Mouse (Mus musculus): Measurements from ENCODE around the gene Dimt1. TPM values are rescaled to one million over a fixed set of nuclear protein-coding genes. Genes with fewer than 3 reads are reported as not detected.
"Not testable (repeated sequence)": the region's sequence is repeated elsewhere in the genome, so short reads cannot be mapped to it uniquely, and the experiment has no call there.

Gene Dimt1
- 10.6 and 14.4 TPM in 2 replicates for total RNA-seq (2014; rRNA removed)
- polyA plus RNA-seq (2015; fragmentation: Nextera tagmentation; extraction: Ambion mirVana) = 29.9 and 31.1 TPM in 2 replicates

GRCm38 (mm10) chr13:106946594-106947540, at the start of gene Dimt1:
Gene Dimt1 (plus strand): TSS chr13:106947127.
- no peaks in the 10 kb centered on the region for H3K9me3 ChIP-seq (ENCODE audit: low read length)
- peak within 1 kb of the TSS; percentile 74 for H3K9ac ChIP-seq (replicated peaks; ENCODE audit: low read length)
- H3K36me3 ChIP-seq (ENCODE audit: insufficient read depth, low read length) = peaks cover 9% of the 10 kb centered on the region; the same call in 1 of the 2 replicates
- DNase-seq (ENCODE audit: low spot score) (peak; percentile 97), ATAC-seq (peak; percentile 99)
- H3K4me1 ChIP-seq (ENCODE audit: insufficient read depth, low read length) = peaks cover 10% of the 10 kb centered on the region; the same call in 1 of the 2 replicates
- peak within 1 kb of the TSS; percentile 75 for H3K4me3 ChIP-seq (ENCODE audit: low read length)
- peak within 1 kb of the TSS; percentile 75 for H3K4me2 ChIP-seq (ENCODE audit: low read depth, low read length)
- H3K27ac ChIP-seq = peak within 1 kb of the TSS; percentile 82
- under 1% methylated on average over 68 of the region's 68 CpGs for WGBS
- no peaks in the 10 kb centered on the region for H3K27me3 ChIP-seq (ENCODE audit: insufficient read depth, low read length)
- TF ChIP-seq CTCF (IDR thresholded peaks at IDR 0.05; ENCODE audit: low read depth) = no peak

- no peak for ATAC-seq
- WGBS = 89% methylated on average over 3 of the region's 3 CpGs
- DNase-seq (ENCODE audit: low spot score) = no peak
Measured at GRCm38 (mm10) chr13:106904637-106905036, 42.3 kb upstream of the Dimt1 start.

GRCm38 (mm10) chr13:106905154-106905553, 41.8 kb upstream of the Dimt1 start:
- WGBS = 88% methylated on average over 6 of the region's 6 CpGs
- H3K9ac ChIP-seq (replicated peaks; ENCODE audit: low read length); H3K27ac ChIP-seq; H3K27me3 ChIP-seq (ENCODE audit: insufficient read depth, low read length); DNase-seq (ENCODE audit: low spot score); H3K4me1 ChIP-seq (ENCODE audit: insufficient read depth, low read length); H3K4me3 ChIP-seq (ENCODE audit: low read length); ATAC-seq; H3K9me3 ChIP-seq (ENCODE audit: low read length); H3K36me3 ChIP-seq (ENCODE audit: insufficient read depth, low read length); H3K4me2 ChIP-seq (ENCODE audit: low read depth, low read length): not testable (repeated sequence)

More at GRCm38 (mm10) chr13:106904637-106905036, 42.3 kb upstream of the Dimt1 start:
- no peak overlapping the region for H3K27ac ChIP-seq
- TF ChIP-seq CTCF (IDR thresholded peaks at IDR 0.05; ENCODE audit: low read depth) = no peak
- no peak overlapping the region for H3K4me3 ChIP-seq (ENCODE audit: low read length)
- no peaks in the 10 kb centered on the region for H3K4me1 ChIP-seq (ENCODE audit: insufficient read depth, low read length)
- H3K4me2 ChIP-seq (ENCODE audit: low read depth, low read length) = no peak overlapping the region
- H3K36me3 ChIP-seq (ENCODE audit: insufficient read depth, low read length) = peaks cover 9% of the 10 kb centered on the region; the same call in 1 of the 2 replicates
- no peaks in the 10 kb centered on the region for H3K27me3 ChIP-seq (ENCODE audit: insufficient read depth, low read length)
- H3K9ac ChIP-seq (replicated peaks; ENCODE audit: low read length) = no peak overlapping the region
- H3K9me3 ChIP-seq (ENCODE audit: low read length) = no peaks in the 10 kb centered on the region

- TF ChIP-seq CTCF (IDR thresholded peaks at IDR 0.05; ENCODE audit: low read depth) = no peak
- ATAC-seq (peak; percentile 59; the same call in 1 of the 2 replicates), DNase-seq (ENCODE audit: low spot score) (no peak)
- no peak overlapping the region for H3K9ac ChIP-seq (replicated peaks; ENCODE audit: low read length)
- WGBS = 89% methylated on average over 4 of the region's 4 CpGs
- H3K4me3 ChIP-seq (ENCODE audit: low read length) = no peak overlapping the region
- peaks cover 3% of the 10 kb centered on the region; the same call in 1 of the 2 replicates for H3K36me3 ChIP-seq (ENCODE audit: insufficient read depth, low read length)
- H3K4me1 ChIP-seq (ENCODE audit: insufficient read depth, low read length) = no peaks in the 10 kb centered on the region
- H3K9me3 ChIP-seq (ENCODE audit: low read length) = no peaks in the 10 kb centered on the region
- H3K27ac ChIP-seq = no peak overlapping the region
- H3K27me3 ChIP-seq (ENCODE audit: insufficient read depth, low read length) = no peaks in the 10 kb centered on the region
- no peak overlapping the region for H3K4me2 ChIP-seq (ENCODE audit: low read depth, low read length)
Measured at GRCm38 (mm10) chr13:106907273-106907672, 39.7 kb upstream of the Dimt1 start.

- Histone ChIP-seq H3K27ac (no peak overlapping the region), H3K27me3 (ENCODE audit: insufficient read depth, low read length) (no peaks in the 10 kb centered on the region), H3K9me3 (ENCODE audit: low read length) (no peaks in the 10 kb centered on the region), H3K4me1 (ENCODE audit: insufficient read depth, low read length) (no peaks in the 10 kb centered on the region), H3K4me3 (ENCODE audit: low read length) (no peak overlapping the region), H3K9ac (replicated peaks; ENCODE audit: low read length) (no peak overlapping the region), H3K36me3 (ENCODE audit: insufficient read depth, low read length) (peaks cover 3% of the 10 kb centered on the region; the same call in 1 of the 2 replicates), H3K4me2 (ENCODE audit: low read depth, low read length) (no peak overlapping the region)
- DNase-seq (ENCODE audit: low spot score) (no peak), ATAC-seq (no peak)
- 96% methylated on average over 10 of the region's 10 CpGs for WGBS
- no peak for TF ChIP-seq CTCF (IDR thresholded peaks at IDR 0.05; ENCODE audit: low read depth)
Measured at GRCm38 (mm10) chr13:106910096-106910495, 36.8 kb upstream of the Dimt1 start.

- Histone ChIP-seq H3K27ac (no peak overlapping the region), H3K9ac (replicated peaks; ENCODE audit: low read length) (no peak overlapping the region), H3K4me2 (ENCODE audit: low read depth, low read length) (no peak overlapping the region), H3K27me3 (ENCODE audit: insufficient read depth, low read length) (no peaks in the 10 kb centered on the region), H3K4me3 (ENCODE audit: low read length) (no peak overlapping the region), H3K4me1 (ENCODE audit: insufficient read depth, low read length) (no peaks in the 10 kb centered on the region), H3K9me3 (ENCODE audit: low read length) (no peaks in the 10 kb centered on the region), H3K36me3 (ENCODE audit: insufficient read depth, low read length) (no peaks in the 10 kb centered on the region; the same call in 1 of the 2 replicates)
- no peak for TF ChIP-seq CTCF (IDR thresholded peaks at IDR 0.05; ENCODE audit: low read depth)
- DNase-seq (ENCODE audit: low spot score) (no peak), ATAC-seq (no peak)
- WGBS = 89% methylated on average over 3 of the region's 3 CpGs
Measured at GRCm38 (mm10) chr13:106913125-106913736, 33.7 kb upstream of the Dimt1 start.
